Mouse (Mus musculus) kidney, embryonic 16.5 days (tissue): ENCODE measurements around the gene Bcl6b. TPM values are rescaled to one million over a fixed set of nuclear protein-coding genes. Genes with fewer than 3 reads are reported as not detected.

Experiments
- microRNA counts: library from miRNA; unstranded; fragments of <30 nt; microRNA quantifications from one replicate; lab custom pipeline; 2016
- microRNA-seq: library from miRNA; unstranded; fragments of <30 nt; microRNA quantifications from one replicate; pipeline ENCODE4, GENCODE M21; 2016
- polyA plus RNA-seq: library from polyadenylated mRNA; unstranded; fragments of >200 nt; fragmentation: Nextera tagmentation; extraction: Ambion mirVana; gene quantifications from 2 replicates; pipeline ENCODE4 v1.2.1, GENCODE M21; 2015

Gene Bcl6b
- polyA plus RNA-seq, 1 experiment from 2014 or later: 27.4 TPM

MicroRNA genes within 50 kb of the gene (microRNA counts, 519-probe panel; counts per million panel counts)
- microRNA mmu-miR-195 (lab: Ali Mortazavi, UCI) (104 counts per million, percentile 35 among the panel's probes with 10 or more counts), microRNA mmu-miR-497 (lab: Ali Mortazavi, UCI) (2,224 counts per million, percentile 56 among the panel's probes with 10 or more counts)

Small RNAs within 50 kb of the gene (microRNA-seq; reads per million reads assigned to microRNA genes)
- 660 reads per million, percentile 76 among the genes with 10 or more reads in this experiment for gene Mir195a
- gene Mir497: not detected
- gene Mir497b: not detected

Other genes starting within 250 kb of the Bcl6b start
- gene Ctdnep1, start 248.6 kb downstream of the Bcl6b start, polyA plus RNA-seq: 35.7 and 35.8 TPM in 2 replicates
- 124 and 128 TPM in 2 replicates for gene Elp5, start 247.3 kb downstream of the Bcl6b start, polyA plus RNA-seq
- gene Gabarap, start 238.7 kb downstream of the Bcl6b start, polyA plus RNA-seq: 437 and 481 TPM in 2 replicates
- gene Phf23, start 234.0 kb downstream of the Bcl6b start, polyA plus RNA-seq: 69.1 and 74.5 TPM in 2 replicates
- 39.1 and 40.7 TPM in 2 replicates for gene Dvl2, start 229.2 kb downstream of the Bcl6b start, polyA plus RNA-seq
- gene Acadvl, start 214.4 kb downstream of the Bcl6b start, polyA plus RNA-seq: 107 and 114 TPM in 2 replicates
- gene Dlg4, start 212.9 kb downstream of the Bcl6b start, polyA plus RNA-seq: 9.3 and 13.2 TPM in 2 replicates
- 1.3 and 1.4 TPM in 2 replicates for gene Asgr1, start 175.7 kb downstream of the Bcl6b start, polyA plus RNA-seq
- 0.17 and 0.19 TPM in 2 replicates for gene Asgr2, start 137.2 kb downstream of the Bcl6b start, polyA plus RNA-seq
- 0.31 and 0.36 TPM in 2 replicates for gene Mgl2, start 99.5 kb downstream of the Bcl6b start, polyA plus RNA-seq
- gene Clec10a, start 73.6 kb downstream of the Bcl6b start, polyA plus RNA-seq: 0.67 and 0.80 TPM in 2 replicates
- 5.2 and 5.5 TPM in 2 replicates for gene Slc16a11, start 17.0 kb downstream of the Bcl6b start, polyA plus RNA-seq
- gene Slc16a13, start 8.7 kb downstream of the Bcl6b start, polyA plus RNA-seq: 18.6 and 19.3 TPM in 2 replicates
- 170 and 173 TPM in 2 replicates for gene 0610010K14Rik, start 8.1 kb upstream of the Bcl6b start, polyA plus RNA-seq
- gene Gm21988, start 10.0 kb upstream of the Bcl6b start, polyA plus RNA-seq: 10.5 and 11.5 TPM in 2 replicates
- 235 and 255 TPM in 2 replicates for gene Rnasek, start 10.0 kb upstream of the Bcl6b start, polyA plus RNA-seq
- 6.5 and 6.9 TPM in 2 replicates for gene Alox12, start 25.6 kb upstream of the Bcl6b start, polyA plus RNA-seq
- gene Alox12e, start 92.8 kb upstream of the Bcl6b start, polyA plus RNA-seq: 0.07 and 0.09 TPM in 2 replicates
- gene Alox15, start 122.2 kb upstream of the Bcl6b start, polyA plus RNA-seq: 2.0 TPM in 2 replicates
- 40.3 and 41.9 TPM in 2 replicates for gene Pelp1, start 180.2 kb upstream of the Bcl6b start, polyA plus RNA-seq
- 15.3 and 19.0 TPM in 2 replicates for gene Arrb2, start 202.8 kb upstream of the Bcl6b start, polyA plus RNA-seq
- gene Med11, start 222.1 kb upstream of the Bcl6b start, polyA plus RNA-seq: 43.9 and 46.3 TPM in 2 replicates
- gene Zmynd15, start 229.6 kb upstream of the Bcl6b start, polyA plus RNA-seq: 1.4 and 1.5 TPM in 2 replicates
- 9.1 and 9.7 TPM in 2 replicates for gene Cxcl16, start 230.2 kb upstream of the Bcl6b start, polyA plus RNA-seq